Mouse (Mus musculus) hindbrain, postnatal 0 days (tissue): Measurements from ENCODE around the gene Kcnq4. TPM values are rescaled to one million over a fixed set of nuclear protein-coding genes. Genes with fewer than 3 reads are reported as not detected.

Experiments used
- ATAC-seq: fragments of 200-750 bp; cut with Nextera tagmentation; 2 replicates; pipeline ENCODE4 v1.8.0; 2017; ENCODE audit warnings: mild to moderate bottlenecking, moderate TSS enrichment, moderate library complexity
- DNase-seq: peaks from one replicate; pipeline ENCODE4 v3.0.0-alpha.2; 2015; ENCODE audit warnings: low spot score
- H3K27ac ChIP-seq: fragments of 300-500 bp; sonication (generic); 2 replicates; pipeline ENCODE4 v1.5.1; 2014; ENCODE audit warnings: mild to moderate bottlenecking
- H3K27me3 ChIP-seq: fragments of 300-500 bp; sonication (generic); 2 replicates; pipeline ENCODE4 v1.6.1; 2014; ENCODE audit warnings: low read length, mixed read lengths; ENCODE audit not compliant: insufficient read depth
- H3K36me3 ChIP-seq: fragments of 300-500 bp; sonication (generic); 2 replicates; pipeline ENCODE4 v1.6.1; 2014; ENCODE audit warnings: low read length, mixed read lengths; ENCODE audit not compliant: insufficient read depth
- H3K4me1 ChIP-seq: fragments of 300-500 bp; sonication (generic); 2 replicates; pipeline ENCODE4 v1.6.1; 2014; ENCODE audit warnings: antibody characterized with exemption, low read length, mixed read lengths; ENCODE audit not compliant: insufficient read depth
- H3K4me2 ChIP-seq: fragments of 300-500 bp; sonication (generic); 2 replicates; pipeline ENCODE4 v1.6.1; 2014; ENCODE audit warnings: low read depth, mild to moderate bottlenecking, low read length, moderate library complexity, mixed read lengths
- H3K4me3 ChIP-seq: fragments of 300-500 bp; sonication (generic); 2 replicates; pipeline ENCODE4 v1.5.1; 2014; ENCODE audit warnings: low read length
- H3K9ac ChIP-seq: fragments of 300-500 bp; sonication (generic); replicated peaks from 2 replicates; pipeline ENCODE4 v1.6.1; 2014; ENCODE audit warnings: mild to moderate bottlenecking, low read length, moderate library complexity, mixed read lengths
- H3K9me3 ChIP-seq: fragments of 300-500 bp; sonication (generic); 2 replicates; pipeline ENCODE4 v1.6.1; 2016; ENCODE audit warnings: low read length, mixed read lengths
- CTCF ChIP-seq: IDR thresholded peaks from 2 replicates; pipeline ENCODE4 v1.5.1; 2016; ENCODE audit warnings: antibody characterized with exemption, control low read depth, low read depth
- WGBS: fragments of 180-500 bp; shearing (Covaris S2); extraction: QIAGEN DNeasy Blood & Tissue Kit; methylation state at CpG from one replicate; pipeline ENCODE4 v1.1.7; 2014; 5-methylcytosine and 5-hydroxymethylcytosine counted together
- polyA plus RNA-seq: library from polyadenylated mRNA; unstranded; fragments of >200 nt; fragmentation: Nextera tagmentation; extraction: Ambion mirVana; gene quantifications from 2 replicates; pipeline ENCODE4 v1.2.1, GENCODE M21; 2015
- total RNA-seq: library from RNA; depleted of rRNA; stranded (reverse); fragments of >200 nt; gene quantifications from 2 replicates; pipeline ENCODE4 v1.2.3, GENCODE M21; 2014

Gene Kcnq4
- total and polyA plus RNA-seq, 2 experiments from 2014 or later, result 4.9 to 12.4 TPM

- H3K4me3 ChIP-seq, result no peak overlapping the region
- no peaks in the 10 kb centered on the region for H3K4me1 ChIP-seq
- no peak overlapping the region for H3K27ac ChIP-seq
- WGBS, result 69% methylated on average over 2 of the region's 2 CpGs
- peaks cover 33% of the 10 kb centered on the region for H3K27me3 ChIP-seq
- no peak overlapping the region for H3K4me2 ChIP-seq
- TF ChIP-seq CTCF, result no peak
- ATAC-seq (no peak), DNase-seq (no peak)
- H3K9ac ChIP-seq, result no peak overlapping the region
- H3K9me3 ChIP-seq, result no peaks in the 10 kb centered on the region
- no peaks in the 10 kb centered on the region for H3K36me3 ChIP-seq
Measured at GRCm38 (mm10) chr4:120749601-120750000, 1.2 kb upstream of the Kcnq4 start.

- H3K4me3 ChIP-seq, result peak overlapping the region; percentile 69
- no peak for TF ChIP-seq CTCF
- H3K4me1 ChIP-seq, result no peaks in the 10 kb centered on the region
- H3K27me3 ChIP-seq, result peaks cover 33% of the 10 kb centered on the region
- ATAC-seq (peak; percentile 44), DNase-seq (peak; percentile 11)
- H3K9me3 ChIP-seq, result no peaks in the 10 kb centered on the region
- WGBS, result 2% methylated on average over 47 of the region's 75 CpGs
- H3K9ac ChIP-seq, result peak overlapping the region; percentile 65
- H3K27ac ChIP-seq, result no peak overlapping the region
- peak overlapping the region; percentile 100 for H3K4me2 ChIP-seq
- H3K36me3 ChIP-seq, result no peaks in the 10 kb centered on the region
Measured at GRCm38 (mm10) chr4:120747243-120747792, 1.1 kb downstream of the Kcnq4 start.

DNA sequence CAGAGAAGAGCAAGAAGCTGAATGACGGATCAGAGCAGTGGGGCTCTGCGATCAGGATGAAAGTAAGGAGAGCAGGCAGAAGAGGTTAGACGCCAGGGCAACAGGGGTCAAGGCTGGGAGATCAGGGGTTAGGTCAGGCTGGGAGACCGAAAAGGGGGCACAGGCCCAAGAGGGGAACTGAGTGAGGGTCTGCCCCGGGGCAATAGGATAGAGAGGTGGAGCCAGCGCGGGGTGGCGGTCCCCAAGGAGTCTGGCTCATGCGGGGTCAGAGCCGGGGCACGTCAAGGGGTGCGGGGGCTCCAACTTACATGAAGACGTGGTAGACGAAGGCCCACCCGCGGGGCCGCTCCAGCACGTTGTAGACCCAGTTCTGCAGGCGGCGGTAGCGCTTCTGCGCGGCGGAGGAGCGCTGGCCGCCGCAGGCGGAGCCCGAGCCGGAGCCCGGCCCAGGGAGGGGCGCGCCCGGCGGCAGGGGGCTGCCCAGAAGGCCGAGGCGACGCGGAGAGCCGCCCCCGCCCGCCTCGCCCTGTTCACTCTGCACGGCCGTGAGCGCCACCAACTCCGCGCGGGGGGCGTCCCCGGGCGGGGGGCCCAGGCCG, 1.8 kb downstream of the Kcnq4 start:
- peak overlapping the region; percentile 100 for H3K4me2 ChIP-seq
- no peaks in the 10 kb centered on the region for H3K36me3 ChIP-seq
- H3K4me1 ChIP-seq, result no peaks in the 10 kb centered on the region
- ATAC-seq (peak; percentile 34), DNase-seq (peak; percentile 42)
- peak overlapping the region; percentile 69 for H3K4me3 ChIP-seq
- no peak for TF ChIP-seq CTCF
- no peak overlapping the region for H3K27ac ChIP-seq
- WGBS, result 5% methylated on average over 26 of the region's 53 CpGs
- no peaks in the 10 kb centered on the region for H3K9me3 ChIP-seq
- H3K9ac ChIP-seq, result peak overlapping the region; percentile 65
- peaks cover 33% of the 10 kb centered on the region for H3K27me3 ChIP-seq

DNA sequence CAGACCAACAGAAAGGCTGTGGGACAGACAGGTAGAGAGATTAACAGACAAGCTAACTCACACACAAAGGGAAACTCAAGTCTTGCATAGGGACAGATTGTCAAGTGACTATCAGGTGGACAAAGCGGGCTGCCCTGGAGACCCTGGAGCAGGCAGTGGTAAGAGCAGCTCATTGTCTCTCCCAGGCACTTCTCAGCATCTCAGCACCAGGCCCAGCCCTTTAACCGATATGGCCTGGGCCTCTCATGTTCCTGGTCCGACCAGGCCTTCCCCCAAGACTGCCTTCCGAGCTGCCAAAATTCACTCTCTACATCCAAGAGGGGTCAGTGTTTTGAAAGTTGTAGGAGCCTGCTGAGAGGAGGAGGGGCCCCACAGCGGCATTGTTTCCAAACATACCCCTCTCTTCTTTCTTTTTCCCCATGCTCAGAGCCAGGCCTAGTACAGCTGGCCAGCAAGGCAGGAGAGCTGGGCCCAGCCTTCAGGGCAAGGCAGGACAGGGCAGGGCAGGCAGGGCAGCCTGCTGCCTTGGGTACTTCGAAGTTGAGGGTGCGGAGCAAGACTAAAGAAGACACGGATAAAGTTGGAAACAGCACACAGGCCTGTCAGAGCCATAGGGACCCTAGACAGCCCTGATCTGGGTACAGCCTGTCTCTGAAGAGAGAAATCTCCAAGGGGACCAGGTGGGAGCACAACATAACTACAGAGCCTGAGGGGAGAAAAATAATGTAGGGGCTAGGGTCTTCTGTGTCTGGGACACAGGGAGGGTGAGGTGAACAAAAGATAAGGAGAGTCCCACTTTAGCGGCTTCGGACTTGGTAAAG, 2.5 kb downstream of the Kcnq4 start:
- H3K4me3 ChIP-seq, result peak overlapping the region; percentile 69
- no peaks in the 10 kb centered on the region for H3K9me3 ChIP-seq
- no peaks in the 10 kb centered on the region for H3K4me1 ChIP-seq
- no peak overlapping the region for H3K27ac ChIP-seq
- H3K4me2 ChIP-seq, result peak overlapping the region; percentile 100
- H3K36me3 ChIP-seq, result no peaks in the 10 kb centered on the region
- ATAC-seq, result no peak
- no peak for DNase-seq
- peak overlapping the region; percentile 65; the same call in 1 of the 2 replicates for H3K9ac ChIP-seq
- WGBS, result 25% methylated on average over 10 of the region's 10 CpGs
- peaks cover 33% of the 10 kb centered on the region for H3K27me3 ChIP-seq
- TF ChIP-seq CTCF, result no peak; the same call in 1 of the 2 replicates

DNA sequence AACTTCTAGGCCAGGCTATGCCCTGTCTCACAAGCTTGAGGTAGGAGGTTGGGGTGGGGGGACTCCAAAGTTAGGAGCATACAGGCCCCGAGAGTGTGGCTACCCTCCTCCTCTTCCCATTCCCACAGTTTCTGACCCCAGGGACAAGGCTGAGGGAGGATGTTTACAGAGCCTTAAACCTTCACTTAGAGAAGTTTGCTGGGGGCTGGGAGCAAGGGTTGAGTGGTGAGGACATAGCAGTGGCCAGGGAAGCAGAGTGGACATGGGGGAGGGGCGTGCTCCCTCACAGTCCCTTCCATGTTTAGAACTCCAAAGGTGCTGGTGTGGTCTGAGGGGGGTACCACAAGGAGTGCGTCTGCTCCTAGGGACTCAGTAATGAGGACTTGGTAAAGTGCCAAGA, 4.8 kb downstream of the Kcnq4 start:
- Histone ChIP-seq H3K4me3 (no peak overlapping the region), H3K27me3 (peaks cover 17% of the 10 kb centered on the region), H3K4me2 (no peak overlapping the region), H3K27ac (no peak overlapping the region), H3K9ac (no peak overlapping the region), H3K9me3 (no peaks in the 10 kb centered on the region), H3K4me1 (no peaks in the 10 kb centered on the region), H3K36me3 (no peaks in the 10 kb centered on the region)
- no peak for TF ChIP-seq CTCF
- ATAC-seq (no peak), DNase-seq (no peak)
- 83% methylated on average over 3 of the region's 3 CpGs for WGBS

GRCm38 (mm10) chr4:120741303-120741702, 7.1 kb downstream of the Kcnq4 start:
- ATAC-seq (0 out of 2 replicates have a peak, but pooled peaks have one; percentile 11), DNase-seq (peak; percentile 33)
- Histone ChIP-seq H3K36me3 (no peaks in the 10 kb centered on the region), H3K4me3 (no peak overlapping the region), H3K9ac (no peak overlapping the region), H3K9me3 (no peaks in the 10 kb centered on the region), H3K27me3 (0 out of 2 replicates have a peak, but pooled peaks cover 4% of the 10 kb centered on the region), H3K4me2 (no peak overlapping the region), H3K4me1 (no peaks in the 10 kb centered on the region), H3K27ac (no peak overlapping the region)
- no peak for TF ChIP-seq CTCF
- 66% methylated on average over 6 of the region's 6 CpGs for WGBS
